Mouse (Mus musculus) ES-E14 (cell line): ENCODE data around the gene Dnaja4.

Experiments used
- CHD2 ChIP-seq: IDR thresholded peaks from 2 replicates; pipeline ENCODE4 v1.6.1; 2014; ENCODE audit warnings: mild to moderate bottlenecking, low read depth, low read length, inconsistent platforms
- ZNF384 ChIP-seq: IDR thresholded peaks from 2 replicates; pipeline ENCODE4 v1.6.1; 2012; ENCODE audit warnings: low read depth, low read length, inconsistent platforms

DNA sequence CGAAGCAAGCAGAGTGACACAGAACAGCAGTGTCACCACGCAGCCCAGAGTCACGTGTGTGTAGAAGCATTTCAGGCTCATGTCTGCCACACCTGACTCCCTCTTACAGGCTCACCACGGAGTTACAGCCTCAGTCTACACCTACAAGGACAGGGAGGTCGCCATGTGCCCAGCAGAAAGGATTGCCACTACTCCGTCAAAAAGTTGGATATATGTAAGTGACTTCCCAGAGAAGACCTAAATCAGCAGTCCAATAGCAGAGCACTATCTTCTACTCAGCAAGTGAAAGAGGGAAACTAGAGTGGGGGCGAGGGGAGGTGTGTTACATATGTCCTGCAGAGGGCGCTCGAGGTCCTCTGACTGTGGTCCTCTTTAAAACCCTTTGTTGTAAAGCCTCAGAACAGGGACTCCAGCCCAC is 37.6 kb downstream of the Dnaja4 start:
- TF ChIP-seq CHD2, result no peak
- TF ChIP-seq ZNF384, result no peak
